Mouse (Mus musculus) E14TG2a.4 (cell line): ENCODE data around the gene Padi4.

Experiments
- CTCF ChIP-seq: conservative IDR thresholded peaks from 2 replicates; pipeline ENCODE4 v1.5.1; 2014; ENCODE audit warnings: low read length
- NANOG ChIP-seq: IDR thresholded peaks from 2 replicates; pipeline ENCODE4 v1.6.1; 2014; ENCODE audit warnings: borderline replicate concordance, low read length, mixed read lengths
- POU5F1 ChIP-seq: IDR thresholded peaks from 2 replicates; pipeline ENCODE4 v1.6.1; 2014; ENCODE audit warnings: low read length, borderline replicate concordance

DNA sequence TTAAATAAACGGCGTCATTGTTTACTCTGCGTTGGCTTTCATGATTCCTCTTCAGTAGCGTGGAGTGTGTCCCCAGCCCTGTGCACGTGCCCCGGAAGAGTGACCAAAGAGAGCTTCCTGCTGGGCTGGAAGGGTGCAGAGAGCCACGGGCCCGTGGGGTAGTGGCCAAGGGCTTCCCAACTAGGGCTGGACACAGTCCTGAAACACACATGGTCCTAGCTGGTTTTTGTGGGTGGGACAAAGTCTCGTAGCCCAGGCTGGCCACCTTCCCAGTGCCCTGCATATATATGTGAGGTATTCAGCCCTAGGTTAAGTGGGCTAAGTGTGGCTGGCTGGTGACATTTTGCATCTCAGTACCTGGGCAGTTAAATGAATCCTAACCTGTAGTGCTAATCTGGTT lies 50.8 kb downstream of the Padi4 start:
- no peak for TF ChIP-seq CTCF
- no peak for TF ChIP-seq NANOG
- TF ChIP-seq POU5F1, result no peak
